Mouse (Mus musculus): Measurements from ENCODE around the gene Smarcc1.
"Not testable (repeated sequence)": the region's sequence is repeated elsewhere in the genome, so short reads cannot be mapped to it uniquely, and the experiment has no call there.

Gene Smarcc1

DNA sequence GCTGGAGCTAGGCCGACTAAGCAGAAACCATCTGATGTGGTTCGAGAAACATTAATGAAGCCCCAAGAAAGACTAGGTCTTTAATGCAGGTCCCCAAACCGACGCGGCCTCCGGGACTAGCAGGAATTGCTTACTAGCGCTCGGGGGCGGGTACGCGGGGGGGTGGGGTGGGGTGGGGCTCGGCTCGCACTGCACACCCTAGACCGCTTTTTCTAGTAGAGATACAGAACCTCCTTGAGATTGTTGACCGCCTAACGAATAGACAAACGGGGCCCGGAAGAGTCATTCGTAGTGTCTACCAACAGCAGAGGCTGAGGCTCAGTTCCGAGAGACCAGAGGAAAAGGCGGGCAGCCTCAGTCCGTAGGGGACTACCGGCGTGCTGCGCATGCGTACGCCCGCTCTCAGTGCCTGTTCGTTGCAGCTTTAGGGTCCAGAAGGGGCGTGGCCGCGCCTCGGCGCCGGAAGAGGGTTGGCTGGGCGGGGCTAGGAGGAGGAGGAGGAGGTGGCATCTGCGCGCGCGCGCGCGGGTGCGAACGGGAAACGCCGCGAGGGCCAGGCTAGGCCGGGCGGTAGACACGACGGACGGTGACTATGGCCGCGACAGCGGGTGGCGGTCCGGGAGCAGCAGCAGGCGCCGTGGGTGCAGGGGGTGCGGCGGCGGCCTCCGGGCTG lies 14.2 kb downstream of the Smarcc1 start:
- DNase-seq (ENCODE audit: low spot score), result peak; percentile 93

- DNase-seq (ENCODE audit: low spot score), result no peak
These were observed 14.7 kb downstream of the Smarcc1 start for GRCm38 (mm10) chr9:110132201-110132605.

DNA sequence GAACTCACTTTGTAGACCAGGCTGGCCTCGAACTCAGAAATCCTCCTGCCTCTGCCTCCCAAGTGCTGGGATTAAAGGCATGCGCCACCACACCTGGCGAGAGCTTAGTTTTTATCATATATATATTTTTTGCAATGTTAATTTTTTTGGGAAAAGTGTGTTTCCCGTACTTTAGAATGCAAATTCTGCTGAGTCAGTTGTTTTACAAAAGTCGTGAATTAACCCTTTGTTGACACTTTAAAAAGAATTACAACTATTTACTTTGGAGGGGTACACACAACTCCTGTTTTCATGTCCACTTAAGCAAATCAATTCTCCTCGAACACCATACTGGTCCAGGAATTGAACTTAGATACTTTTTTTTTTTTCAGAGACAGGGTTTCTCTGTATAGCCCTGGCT lies 15.4 kb downstream of the Smarcc1 start:
- DNase-seq (ENCODE audit: low spot score), result no peak

DNA sequence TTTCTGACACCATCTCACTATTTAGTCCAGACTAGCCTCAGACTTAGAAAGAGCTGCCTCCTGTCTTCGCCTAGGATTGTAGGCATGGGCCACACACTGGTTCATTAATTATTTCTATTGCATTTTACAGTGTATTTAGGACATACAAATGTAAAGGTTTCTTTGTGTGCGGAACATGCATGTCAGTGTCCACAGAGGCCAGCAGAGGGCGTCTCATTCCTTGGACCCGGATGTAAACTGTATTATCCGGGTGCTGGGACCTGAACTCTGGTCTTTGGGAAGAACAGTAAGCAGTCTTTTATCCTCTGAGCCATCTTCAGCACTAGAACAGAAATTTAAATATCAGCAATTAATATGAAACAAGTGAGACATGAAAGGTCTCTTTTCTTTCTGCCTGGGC lies 16.7 kb downstream of the Smarcc1 start:
- DNase-seq (ENCODE audit: low spot score), result no peak

GRCm38 (mm10) chr9:110139119-110139518 lies 21.6 kb downstream of the Smarcc1 start:
- no peak for DNase-seq (ENCODE audit: low spot score)

GRCm38 (mm10) chr9:110142097-110142496 lies 24.6 kb downstream of the Smarcc1 start:
- no peak for DNase-seq (ENCODE audit: low spot score)

DNA sequence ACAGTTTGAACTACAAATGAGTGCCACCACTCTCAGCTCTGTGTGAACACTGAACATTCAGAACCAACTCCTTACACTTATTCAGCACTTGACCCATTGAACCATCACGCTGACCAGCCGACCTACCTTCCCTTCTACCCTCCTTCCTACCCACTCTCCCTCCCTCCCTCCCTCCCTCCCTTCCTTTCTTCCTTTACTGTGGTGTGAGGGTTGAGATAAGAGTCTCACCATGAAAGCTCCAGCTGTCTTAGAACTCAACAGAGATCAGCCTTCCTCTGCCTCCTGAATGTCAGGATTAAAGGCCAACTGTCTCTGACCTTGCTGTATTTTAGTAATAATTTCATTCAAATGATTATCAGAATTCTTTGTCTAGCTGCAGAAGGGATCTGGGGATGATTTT lies 31.1 kb downstream of the Smarcc1 start:
- DNase-seq (ENCODE audit: low spot score), result no peak

- DNase-seq (ENCODE audit: low spot score), result no peak
These were observed 41.5 kb downstream of the Smarcc1 start for GRCm38 (mm10) chr9:110159036-110159435.

- DNase-seq (ENCODE audit: low spot score), result not testable (repeated sequence)
These were observed 43.0 kb downstream of the Smarcc1 start for GRCm38 (mm10) chr9:110160486-110160885.

DNA sequence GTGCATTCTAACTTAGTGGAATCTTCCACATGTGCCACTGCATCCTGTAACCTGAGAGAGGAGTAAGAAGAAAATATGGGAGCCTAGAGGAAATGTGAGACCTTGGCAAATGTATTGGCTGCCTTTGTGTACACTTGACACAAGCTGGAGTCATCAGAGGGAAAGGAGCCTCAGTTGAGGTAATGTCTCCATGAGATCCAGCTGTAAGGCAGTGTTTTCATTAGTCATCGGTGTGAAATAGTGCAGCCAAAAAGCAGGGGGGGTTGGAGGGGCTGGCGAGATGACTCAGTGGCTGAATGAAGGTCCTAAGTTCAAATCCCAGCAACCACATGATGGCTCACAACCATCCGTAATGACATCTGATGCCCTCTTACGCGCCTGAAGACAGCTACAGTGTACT lies 44.9 kb downstream of the Smarcc1 start:
- no peak for DNase-seq (ENCODE audit: low spot score)

GRCm38 (mm10) chr9:110163071-110163470 lies 45.6 kb downstream of the Smarcc1 start:
- no peak for DNase-seq (ENCODE audit: low spot score)

GRCm38 (mm10) chr9:110170858-110171257 lies 53.4 kb downstream of the Smarcc1 start:
- no peak for DNase-seq (ENCODE audit: low spot score)

- DNase-seq (ENCODE audit: low spot score), result no peak
These were observed 82.4 kb downstream of the Smarcc1 start for GRCm38 (mm10) chr9:110199870-110200269.

- DNase-seq (ENCODE audit: low spot score), result peak; percentile 48
These were observed 88.3 kb downstream of the Smarcc1 start for GRCm38 (mm10) chr9:110205526-110206404.

DNA sequence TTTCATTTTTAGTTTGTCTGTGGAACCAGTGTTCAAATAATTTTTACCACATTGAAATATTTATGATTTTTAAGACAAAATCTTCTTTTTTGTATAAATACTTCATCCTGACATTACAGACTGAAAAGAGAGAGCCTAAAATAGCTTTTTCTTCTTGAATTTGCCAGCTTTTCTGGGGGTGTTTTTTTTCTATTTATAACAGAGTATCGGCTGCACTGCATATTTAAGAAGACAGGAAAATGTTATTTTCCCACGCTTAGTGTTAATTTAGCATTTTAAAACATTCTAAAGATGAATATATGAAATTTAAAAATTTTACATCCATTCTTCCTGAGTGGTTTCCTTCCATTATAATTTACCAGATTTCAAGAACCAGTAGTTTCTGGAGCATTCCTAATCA lies 88.9 kb downstream of the Smarcc1 start:
- DNase-seq (ENCODE audit: low spot score), result no peak

DNA sequence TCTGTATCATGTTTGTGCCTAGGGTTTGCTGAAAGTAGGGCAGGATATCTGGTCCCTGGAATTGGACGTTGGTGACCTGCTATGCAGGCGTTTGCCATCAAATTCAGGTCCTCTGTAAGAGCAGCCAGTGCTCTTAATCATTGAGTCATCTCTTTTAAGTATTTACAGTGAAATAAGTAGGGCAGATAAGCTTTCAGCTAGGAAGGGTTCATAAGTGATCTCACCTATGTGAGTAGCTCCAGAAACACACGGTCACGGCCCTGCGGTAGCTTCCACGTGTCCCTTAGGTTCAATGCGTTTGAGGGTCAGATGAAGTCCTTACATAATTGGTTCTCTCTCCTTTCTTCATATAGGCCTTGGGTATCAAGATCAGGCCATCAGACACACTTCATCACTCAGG lies 90.8 kb downstream of the Smarcc1 start:
- DNase-seq (ENCODE audit: low spot score), result no peak

- DNase-seq (ENCODE audit: low spot score), result no peak
These were observed 91.5 kb downstream of the Smarcc1 start for GRCm38 (mm10) chr9:110208967-110209366.

DNA sequence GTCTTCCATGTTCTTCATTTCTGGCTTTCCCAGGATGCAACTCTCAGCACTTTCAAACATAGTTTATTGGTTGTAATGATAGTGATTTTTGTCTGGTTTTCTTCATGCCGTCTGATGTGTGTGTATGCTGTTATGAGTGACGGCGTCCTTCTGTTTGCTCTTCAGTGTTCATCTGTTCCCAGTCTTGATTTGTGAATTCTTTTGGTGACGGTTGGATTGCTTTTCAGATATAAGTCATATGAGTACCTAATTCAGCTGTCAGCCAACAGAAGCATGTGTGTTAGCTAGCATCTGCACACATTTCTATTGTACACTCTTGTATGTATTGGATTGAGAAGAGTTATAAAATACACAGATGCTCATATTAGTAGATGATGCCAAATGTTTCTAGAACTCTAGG lies 106.8 kb downstream of the Smarcc1 start:
- peak; percentile 51 for DNase-seq (ENCODE audit: low spot score)

GRCm38 (mm10) chr9:110226191-110226590 lies 108.7 kb downstream of the Smarcc1 start:
- no peak for DNase-seq (ENCODE audit: low spot score)

DNA sequence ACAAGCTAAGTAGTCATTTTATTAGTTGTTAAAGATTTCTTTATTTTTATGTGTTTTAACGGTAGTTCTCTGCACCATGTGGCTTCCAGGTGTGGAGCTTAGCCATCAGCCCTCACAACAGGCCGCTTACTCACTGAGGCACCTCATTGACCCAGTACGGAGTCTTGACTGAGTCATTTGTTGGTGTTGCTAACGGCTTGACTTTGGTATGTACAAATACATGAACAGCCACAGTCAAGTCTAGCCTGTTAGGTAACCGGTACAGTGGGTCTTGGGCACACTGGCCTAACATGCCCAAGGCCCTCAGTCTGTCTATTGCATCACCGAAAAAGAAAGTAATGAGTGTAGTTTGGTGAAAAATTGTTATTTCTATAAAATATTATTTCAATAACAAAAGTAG lies 111.2 kb downstream of the Smarcc1 start:
- no peak for DNase-seq (ENCODE audit: low spot score)

- no peak for DNase-seq (ENCODE audit: low spot score)
These were observed 111.6 kb downstream of the Smarcc1 start for GRCm38 (mm10) chr9:110229112-110229511.

DNA sequence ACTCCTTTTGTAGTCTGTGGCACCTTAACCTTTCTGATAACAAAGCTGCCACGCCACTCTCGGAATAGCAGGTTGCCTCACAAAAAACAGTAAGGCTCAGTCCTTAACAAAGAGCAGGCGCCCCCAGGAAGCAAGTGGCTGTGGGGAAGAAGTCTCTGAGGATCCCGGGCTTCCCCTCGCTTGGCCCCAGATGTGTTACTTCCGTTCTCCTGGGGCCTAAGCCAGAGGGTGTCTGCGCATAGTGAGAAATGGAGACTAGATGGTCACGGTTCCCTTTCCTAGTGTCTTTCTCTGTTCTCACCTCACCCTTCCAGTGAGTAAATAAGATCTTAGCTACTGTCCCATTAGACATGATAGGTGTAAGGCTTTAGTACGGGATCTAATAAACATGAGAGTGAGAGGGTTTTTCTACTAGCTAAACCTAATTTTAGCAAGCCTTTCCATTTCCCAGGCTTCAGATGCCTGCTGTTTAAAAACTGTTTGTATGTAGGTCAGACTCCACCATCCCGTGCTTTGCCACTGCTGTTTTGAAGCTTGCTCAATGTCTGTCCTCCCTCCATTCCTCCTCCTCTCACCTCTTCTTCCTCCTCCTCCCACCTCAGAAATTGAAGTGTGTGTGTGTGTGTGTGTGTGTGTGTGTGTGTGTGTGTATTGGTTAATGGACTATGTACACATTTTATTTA lies 112.2 kb downstream of the Smarcc1 start:
- no peak for DNase-seq (ENCODE audit: low spot score)

All from layer of hippocampus, adult 9-10 months (tissue).